Mouse (Mus musculus): Measurements from ENCODE around the gene Rfpl4b. TPM values are rescaled to one million over a fixed set of nuclear protein-coding genes. Genes with fewer than 3 reads are reported as not detected.

The Rfpl4b gene
- polyA plus RNA-seq, 1 experiment from 2014 or later = not detected

- no peaks in the 10 kb centered on the region for H3K9me3 ChIP-seq (ENCODE audit: control insufficient read depth, low read depth, low read length)
- ATAC-seq (ENCODE audit: insufficient number of reproducible peaks, insufficient read depth, low FRiP score, low read depth) = no peak
- WGBS = 41% methylated on average over 3 of the region's 3 CpGs
Measured at GRCm38 (mm10) chr10:38788612-38789011, 33.0 kb downstream of the Rfpl4b start.

More at GRCm38 (mm10) chr10:38788612-38789011, 33.0 kb downstream of the Rfpl4b start:
- Histone ChIP-seq H3K27me3 (ENCODE audit: control insufficient read depth, insufficient read depth, low read length) (no peaks in the 10 kb centered on the region), H3K9ac (replicated peaks; ENCODE audit: low read depth, low read length) (no peak overlapping the region), H3K4me3 (ENCODE audit: low read depth, low read length) (no peak overlapping the region), H3K4me2 (replicated peaks; ENCODE audit: low read depth, low read length) (no peak overlapping the region), H3K27ac (ENCODE audit: low read length) (no peak overlapping the region), H3K36me3 (ENCODE audit: control insufficient read depth, insufficient read depth, low read length) (no peaks in the 10 kb centered on the region), H3K4me1 (ENCODE audit: control insufficient read depth, insufficient read depth, low read length) (no peaks in the 10 kb centered on the region)

Other genes with a start within 250 kb of the Rfpl4b start
- gene Lama4, start 143.7 kb upstream of the Rfpl4b start, polyA plus RNA-seq (2014; fragmentation: Nextera tagmentation; extraction: Ambion mirVana) = 68.9 and 72.8 TPM in 2 replicates